Mouse (Mus musculus): Measurements from ENCODE around the gene Tfec. TPM values are rescaled to one million over a fixed set of nuclear protein-coding genes. Genes with fewer than 3 reads are reported as not detected.

Tfec gene
- polyA plus RNA-seq (2012; ENCODE audit: low replicate concordance): 0.48 TPM in 1 of 2 replicates, not detected in the other

GRCm38 (mm10) chr6:16898251-16898862, at the start of gene Tfec:
Tfec (minus strand) TSS chr6:16898441.

Other genes with a start within 250 kb of the Tfec start
- gene Tes, start 166.7 kb upstream of the Tfec start, polyA plus RNA-seq (2012; ENCODE audit: low replicate concordance): 1.4 and 5.1 TPM in 2 replicates

All from leukemia stem cell, adult 10-12 weeks (primary cell).